Mouse (Mus musculus): ENCODE results near the gene Rgs6. TPM values are rescaled to one million over a fixed set of nuclear protein-coding genes. Genes with fewer than 3 reads are reported as not detected.

The Rgs6 gene
- polyA plus RNA-seq, 1 experiment = 8.0 TPM

DNA sequence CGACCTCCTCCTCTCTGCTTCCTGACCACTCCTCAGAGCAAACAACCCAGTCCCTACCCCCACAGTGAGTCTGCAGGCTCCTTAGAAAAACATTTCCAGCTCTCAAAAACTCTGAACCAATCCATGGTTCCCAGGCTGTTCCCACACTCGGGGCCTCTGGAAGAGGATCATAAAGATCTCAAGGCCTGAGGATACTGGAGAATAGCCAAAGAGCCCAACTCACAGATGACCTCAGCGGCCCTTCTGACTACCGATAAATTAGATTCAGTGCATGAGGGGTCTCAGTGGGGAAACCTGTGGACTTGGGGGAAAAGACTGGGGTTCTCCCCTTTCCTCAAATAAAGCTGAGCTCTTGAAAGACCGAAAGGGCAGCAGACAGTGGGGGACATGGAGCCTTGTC is 622.2 kb downstream of the Rgs6 start:
- no peak for TF ChIP-seq CTCF (IDR thresholded peaks at IDR 0.05; ENCODE audit: borderline replicate concordance, extremely low read depth, insufficient read depth, insufficient read length)
- no peak for TF ChIP-seq POLR2A (IDR thresholded peaks at IDR 0.05; ENCODE audit: borderline replicate concordance, extremely low read depth, insufficient read depth, insufficient read length, poor library complexity, severe bottlenecking)
- DNase-seq (ENCODE audit: low read depth) = no peak

DNA sequence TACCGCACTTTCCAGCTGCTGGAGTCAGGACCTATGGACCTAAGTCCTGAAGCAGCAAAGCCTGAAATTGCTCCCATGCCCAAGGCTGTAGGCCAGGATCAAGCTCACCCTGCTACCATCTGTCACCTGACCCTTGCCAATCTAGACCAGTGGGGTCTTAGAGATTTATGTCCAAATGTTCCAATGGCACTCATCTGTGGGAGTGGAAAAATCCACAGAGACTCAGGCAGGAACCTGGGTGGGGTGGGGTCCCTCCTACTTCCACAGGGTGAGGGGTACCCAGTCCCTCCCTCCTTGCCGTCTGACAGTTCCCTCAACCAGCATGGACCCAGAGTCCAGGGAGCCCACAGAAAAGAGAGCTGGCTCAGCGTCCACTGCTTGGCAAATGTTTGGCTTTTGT is 622.6 kb downstream of the Rgs6 start:
- DNase-seq (ENCODE audit: low read depth) = no peak
- TF ChIP-seq POLR2A (IDR thresholded peaks at IDR 0.05; ENCODE audit: borderline replicate concordance, extremely low read depth, insufficient read depth, insufficient read length, poor library complexity, severe bottlenecking) (no peak), CTCF (IDR thresholded peaks at IDR 0.05; ENCODE audit: borderline replicate concordance, extremely low read depth, insufficient read depth, insufficient read length) (no peak)

DNA sequence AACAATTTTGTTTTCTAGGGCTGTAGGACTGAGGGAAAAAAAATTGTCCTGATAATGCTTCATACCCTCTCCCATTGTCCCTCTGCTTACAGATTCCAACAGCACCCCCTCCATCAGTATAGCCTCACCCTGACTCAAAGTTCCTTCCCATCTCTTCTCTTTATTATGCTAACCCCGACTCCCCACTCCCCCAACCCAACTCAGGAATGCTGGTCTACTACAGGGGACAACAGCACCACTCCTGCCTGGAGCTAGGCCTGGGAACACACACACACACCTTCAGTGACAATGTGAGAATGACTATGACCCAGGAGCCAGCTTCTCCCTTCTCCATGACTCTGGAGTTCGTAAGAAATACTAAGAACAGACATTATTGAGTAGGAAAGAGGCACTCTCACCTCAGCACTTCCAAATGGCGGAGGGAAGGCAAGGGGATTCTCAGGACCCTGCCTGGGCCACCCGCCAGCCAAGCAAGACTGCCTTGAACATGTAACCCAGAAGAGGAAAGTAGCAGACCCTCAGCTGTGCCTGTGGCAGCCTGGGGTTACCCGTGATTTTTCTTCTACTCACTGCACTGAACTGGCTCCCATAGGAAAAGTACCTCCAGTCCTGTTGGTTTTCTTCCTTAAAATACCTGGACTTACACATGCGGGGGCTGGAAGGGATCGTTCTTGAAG is 623.2 kb downstream of the Rgs6 start:
- DNase-seq (ENCODE audit: low read depth) = no peak
- TF ChIP-seq POLR2A (IDR thresholded peaks at IDR 0.05; ENCODE audit: borderline replicate concordance, extremely low read depth, insufficient read depth, insufficient read length, poor library complexity, severe bottlenecking) (no peak), CTCF (IDR thresholded peaks at IDR 0.05; ENCODE audit: borderline replicate concordance, extremely low read depth, insufficient read depth, insufficient read length) (no peak)

All from brain, embryonic 14.5 days (tissue).